Mouse (Mus musculus) heart, postnatal 25 days (tissue): Measurements from ENCODE around the gene Slc28a2. TPM values are rescaled to one million over a fixed set of nuclear protein-coding genes. Genes with fewer than 3 reads are reported as not detected.
"Not testable (repeated sequence)": the region's sequence is repeated elsewhere in the genome, so short reads cannot be mapped to it uniquely, and the experiment has no call there.

Source experiments
- DNase-seq: peaks from one replicate; pipeline ENCODE4 v3.0.0; 2022; ENCODE audit warnings: low spot score
- intact Hi-C: fragments of 180-260 bp; cut with DNase I; formaldehyde crosslinking; loops from one replicate; pipeline ENCODE4 v1.15.1; 2025
- total RNA-seq, 2 experiments: library from RNA; stranded (reverse); gene quantifications; 2 replicates each; pipeline ENCODE4 v1.2.3; 2021

Slc28a2 gene
- 10 to 100 TPM; 18.8 to 23.8 TPM for total RNA-seq

GRCm38 (mm10) chr2:122426200-122426599, at the start of gene Slc28a2:
Gene Slc28a2, plus strand, starts transcription at chr2:122426477.
- peak; percentile 7 for DNase-seq
- intact Hi-C loops: not testable (repeated sequence)

GRCm38 (mm10) chr2:122377215-122377674, 49.0 kb upstream of the Slc28a2 start:
- peak; percentile 94 for DNase-seq
- intact Hi-C loops: loop anchor here (5.0 to 10.0 kb wide), 3 partner anchors 248 to 1035 kb away; partner anchors contain the start of genes Ell3 and Serf2

GRCm38 (mm10) chr2:122377751-122378246, 48.5 kb upstream of the Slc28a2 start:
- intact Hi-C loops: loop anchor here (2.0 to 10.0 kb wide), 4 partner anchors 89 to 1035 kb away; partner anchors contain the start of genes Ell3 and Serf2
- peak; percentile 60 for DNase-seq

GRCm38 (mm10) chr2:122378421-122379291, 47.6 kb upstream of the Slc28a2 start:
- intact Hi-C loops: loop anchor here (2.0 to 10.0 kb wide), 4 partner anchors 88 to 1034 kb away; partner anchors contain the start of genes Ell3 and Serf2
- no peak for DNase-seq

- DNase-seq: no peak
- intact Hi-C loops: loop anchor here (2.0 to 10.0 kb wide), 4 partner anchors 88 to 1033 kb away; partner anchors contain the start of genes Ell3 and Serf2
These were observed 47.0 kb upstream of the Slc28a2 start for GRCm38 (mm10) chr2:122379292-122379650.

GRCm38 (mm10) chr2:122380768-122381311, 45.4 kb upstream of the Slc28a2 start:
- intact Hi-C loops: loop anchor here (2.0 kb wide), 1 partner anchor 178 kb away; no protein-coding TSS in a partner anchor
- peak; percentile 31 for DNase-seq

GRCm38 (mm10) chr2:122381329-122382103, 44.8 kb upstream of the Slc28a2 start:
- intact Hi-C loops: loop anchor here (2.0 kb wide), 1 partner anchor 177 kb away; no protein-coding TSS in a partner anchor
- peak; percentile 58 for DNase-seq

GRCm38 (mm10) chr2:122382121-122382520, 44.2 kb upstream of the Slc28a2 start:
- intact Hi-C loops: no loop called here
- DNase-seq: no peak

GRCm38 (mm10) chr2:122385095-122385494, 41.2 kb upstream of the Slc28a2 start:
- intact Hi-C loops: no loop called here
- no peak for DNase-seq

GRCm38 (mm10) chr2:122387135-122387534, 39.1 kb upstream of the Slc28a2 start:
- DNase-seq, intact Hi-C loops: not testable (repeated sequence)

GRCm38 (mm10) chr2:122396150-122396549, 30.1 kb upstream of the Slc28a2 start:
- intact Hi-C loops: no loop called here
- DNase-seq: no peak

GRCm38 (mm10) chr2:122407607-122408006, 18.7 kb upstream of the Slc28a2 start:
- no peak for DNase-seq
- intact Hi-C loops: no loop called here

GRCm38 (mm10) chr2:122408928-122409327, 17.3 kb upstream of the Slc28a2 start:
- DNase-seq: no peak
- intact Hi-C loops: no loop called here

- intact Hi-C loops, DNase-seq: not testable (repeated sequence)
These were observed 368 bp downstream of the Slc28a2 start for GRCm38 (mm10) chr2:122426645-122427044.

- DNase-seq, intact Hi-C loops: not testable (repeated sequence)
These were observed 12.6 kb downstream of the Slc28a2 start for GRCm38 (mm10) chr2:122438706-122439482.

GRCm38 (mm10) chr2:122440521-122440920, 14.2 kb downstream of the Slc28a2 start:
- intact Hi-C loops, DNase-seq: not testable (repeated sequence)

GRCm38 (mm10) chr2:122441000-122441933, 15.0 kb downstream of the Slc28a2 start:
- intact Hi-C loops: no loop called here
- DNase-seq: no peak

GRCm38 (mm10) chr2:122450351-122450750, 24.1 kb downstream of the Slc28a2 start:
- intact Hi-C loops: no loop called here

More at GRCm38 (mm10) chr2:122450351-122450750, 24.1 kb downstream of the Slc28a2 start:
- DNase-seq: no peak
